Mouse (Mus musculus): ENCODE results near the gene Csnk2b.

DNA sequence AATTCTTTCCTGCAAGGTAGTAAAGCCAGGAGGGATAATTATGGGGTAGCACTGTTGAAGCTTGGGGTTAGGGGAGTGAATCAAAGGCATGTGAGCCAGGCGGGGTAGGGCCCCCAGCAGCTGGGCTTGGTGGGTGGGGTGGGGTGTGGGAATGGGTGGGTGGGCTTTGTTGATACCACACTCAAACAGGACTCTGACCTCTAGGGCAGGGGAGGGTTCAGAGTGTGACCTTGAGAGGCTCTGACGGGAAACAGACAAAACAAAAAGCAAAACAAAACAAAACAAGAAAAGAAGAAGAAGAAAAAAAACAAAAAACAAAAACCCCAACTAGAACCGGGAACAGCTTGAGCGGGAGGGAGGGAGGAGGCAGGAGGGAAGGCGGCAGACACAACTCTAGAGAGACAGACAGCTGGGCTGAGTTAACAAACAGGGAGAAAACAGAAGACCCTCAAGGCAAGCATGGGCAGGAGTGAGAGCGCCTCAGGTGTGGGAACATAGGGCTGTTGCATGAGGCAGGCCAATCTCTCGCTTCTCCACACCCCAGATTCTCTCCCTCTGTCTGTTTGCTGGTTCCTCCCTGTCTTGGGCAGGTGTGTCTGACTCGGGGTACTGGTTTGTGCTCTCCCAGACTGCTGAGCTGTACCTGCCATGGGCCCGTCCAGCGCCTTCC lies 45.2 kb downstream of the Csnk2b start, which contains the start of gene Ly6g6e:
- TF ChIP-seq GATA1 (IDR thresholded peaks at IDR 0.05; ENCODE audit: borderline replicate concordance, low read length), result no peak
- no peak for TF ChIP-seq FLI1 (IDR thresholded peaks at IDR 0.05; ENCODE audit: low read length)

Data from megakaryocyte, embryonic 14.5 days (primary cell).